In the genomic region with DNA sequence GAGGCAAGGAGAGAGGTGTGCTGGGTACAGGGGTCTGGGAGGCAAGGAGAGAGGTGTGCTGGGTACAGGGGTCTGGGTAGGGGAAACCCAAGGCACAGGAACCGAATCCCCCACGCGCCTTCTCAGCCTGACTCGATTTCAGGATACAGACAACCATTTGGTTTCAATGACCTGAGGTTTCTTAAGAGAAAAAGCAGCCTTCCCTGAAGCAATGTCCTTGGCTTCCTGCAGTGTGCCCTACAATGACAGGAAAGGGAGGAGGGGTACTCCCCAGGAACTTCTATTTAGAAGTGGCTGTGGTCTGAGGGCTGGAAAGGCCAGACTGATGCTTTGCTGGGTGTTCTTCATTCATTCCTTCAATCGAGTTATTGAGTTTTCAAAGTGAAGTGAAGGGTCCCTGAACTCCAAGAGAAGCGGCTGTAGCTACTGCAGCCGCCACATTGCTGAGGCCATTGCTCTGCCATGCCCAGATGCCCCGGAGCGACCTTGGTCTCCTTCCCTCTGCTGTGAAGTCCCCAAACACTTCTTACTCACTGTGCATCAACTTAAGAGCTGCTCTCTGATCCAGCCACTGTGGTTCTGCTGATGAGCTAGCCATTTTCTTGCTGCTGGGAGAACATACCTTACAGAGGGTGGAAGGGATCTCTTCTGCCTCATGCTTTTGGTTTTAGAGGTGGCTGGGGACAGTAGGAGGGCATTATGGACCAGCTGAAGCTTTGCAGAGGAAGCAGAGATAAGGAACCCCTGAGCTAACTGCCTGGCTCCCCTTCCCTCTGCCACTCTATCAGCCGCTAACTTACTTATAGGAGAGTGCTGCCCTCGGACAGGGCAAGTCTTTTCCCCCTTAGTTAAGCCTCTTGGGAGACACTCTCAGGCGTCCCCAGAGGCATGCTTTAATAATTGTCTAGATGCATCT, we compare ENCODE assay signal across 12 mouse cellular contexts. TPM values are rescaled to one million over a fixed set of nuclear protein-coding genes. Genes with fewer than 3 reads are reported as not detected.
A peak's percentile ranks its signal among the peaks of the same experiment; 100 is the strongest.
DNase-seq lines count a peak whose midpoint lies in the region; ATAC-seq and TF ChIP-seq lines count a peak whose summit lies in the region.
"Had no signal": no experiment of that assay in that cellular context is flagged by ENCODE, and none has a peak within 500 bp of the region (broad histone marks: within the 10 kb centered on the region; RNA-seq: fewer than 3 reads in every experiment).

No protein-coding gene starts in this region.

- TF ChIP-seq CTCF in MEL (IDR thresholded peaks at IDR 0.05 in 2 of 3, conservative IDR thresholded peaks at IDR 0.05 in 1 of 3; ENCODE audit: control insufficient read depth in 1 of 3, insufficient read depth in 1 of 3, low read depth in 2 of 3, low read length in 3 of 3, poor library complexity in 1 of 3, severe bottlenecking in 1 of 3) = no peak
- no peak for TF ChIP-seq CTCF in forebrain, postnatal 0 days (IDR thresholded peaks at IDR 0.05; ENCODE audit: low read depth)

- H3K79me2 ChIP-seq in MEL (ENCODE audit: control insufficient read depth, insufficient read depth, low read length, poor library complexity) = no peaks in the 10 kb centered on the region

- 0 out of 2 replicates have a peak overlapping the region, but pooled peaks have one; percentile 43 for H3K27ac ChIP-seq in liver, embryonic 12.5 days
- no peak overlapping the region for H3K27ac ChIP-seq in liver, embryonic 11.5 days (ENCODE audit: low read depth, low read length)
- H3K27ac ChIP-seq in MEL (ENCODE audit: control insufficient read depth, low read depth, low read length) = peak overlapping the region; percentile 68
- peak overlapping the region; percentile 69 for H3K27ac ChIP-seq in heart, embryonic 16.5 days (ENCODE audit: low read length)
- H3K27ac ChIP-seq in forebrain, postnatal 0 days (ENCODE audit: low read depth, low read length) = no peak overlapping the region
- H3K27ac ChIP-seq: forebrain, embryonic 12.5 days had no signal

- peak; percentile 45 to 51; a peak in 3 of 4 replicates for TF ChIP-seq EP300 in MEL (IDR thresholded peaks at IDR 0.05; ENCODE audit: low read depth in 1 of 2, low read length in 2 of 2)

- no peaks in the 10 kb centered on the region for H3K9me3 ChIP-seq in liver, embryonic 12.5 days (replicated peaks)
- H3K9me3 ChIP-seq in liver, embryonic 11.5 days (ENCODE audit: control insufficient read depth, low read length) = no peaks in the 10 kb centered on the region
- H3K9me3 ChIP-seq in MEL (replicated peaks; ENCODE audit: insufficient read depth, low read length) = no peaks in the 10 kb centered on the region
- no peaks in the 10 kb centered on the region for H3K9me3 ChIP-seq in heart, embryonic 16.5 days (replicated peaks; ENCODE audit: control insufficient read depth, low read length)
- no peaks in the 10 kb centered on the region for H3K9me3 ChIP-seq in forebrain, postnatal 0 days (ENCODE audit: low read length)
- H3K9me3 ChIP-seq: forebrain, embryonic 12.5 days had no signal

- no peak for ATAC-seq in liver, embryonic 12.5 days
- ATAC-seq in liver, embryonic 11.5 days (replicated peaks; ENCODE audit: low FRiP score) = no peak
- no peak for ATAC-seq in heart, embryonic 16.5 days (replicated peaks; ENCODE audit: extremely low read depth, insufficient read depth, low FRiP score)
- ATAC-seq in forebrain, postnatal 0 days = no peak

- H3K4me1 ChIP-seq in liver, embryonic 12.5 days = 0 out of 2 replicates have a peak, but pooled peaks cover 14% of the 10 kb centered on the region
- peaks cover 3% of the 10 kb centered on the region; the same call in 1 of the 2 replicates for H3K4me1 ChIP-seq in liver, embryonic 11.5 days (replicated peaks; ENCODE audit: control insufficient read depth, insufficient read depth, low read length)
- peaks cover 0 to 48% of the 10 kb centered on the region in 2 experiments for H3K4me1 ChIP-seq in MEL (ENCODE audit: control insufficient read depth in 1 of 2, insufficient read depth in 2 of 2, low read length in 2 of 2)
- H3K4me1 ChIP-seq in heart, embryonic 16.5 days (ENCODE audit: control insufficient read depth, insufficient read depth, low read length) = peaks cover 9% of the 10 kb centered on the region; the same call in 1 of the 2 replicates
- H3K4me1 ChIP-seq in forebrain, postnatal 0 days (ENCODE audit: insufficient read depth) = no peaks in the 10 kb centered on the region
- H3K4me1 ChIP-seq: forebrain, embryonic 12.5 days had no signal

- no peak for TF ChIP-seq RAD21 in MEL (IDR thresholded peaks at IDR 0.05; ENCODE audit: low read depth, low read length)

- H3K36me3 ChIP-seq in liver, embryonic 12.5 days = no peaks in the 10 kb centered on the region
- no peaks in the 10 kb centered on the region for H3K36me3 ChIP-seq in liver, embryonic 11.5 days (ENCODE audit: control insufficient read depth, insufficient read depth, low read length)
- peaks cover 0 to 15% of the 10 kb centered on the region in 2 experiments; a peak in 2 of 4 replicates for H3K36me3 ChIP-seq in MEL (ENCODE audit: control insufficient read depth in 1 of 2, insufficient read depth in 2 of 2, low read length in 2 of 2)
- H3K36me3 ChIP-seq in heart, embryonic 16.5 days (ENCODE audit: control insufficient read depth, insufficient read depth) = no peaks in the 10 kb centered on the region
- no peaks in the 10 kb centered on the region for H3K36me3 ChIP-seq in forebrain, postnatal 0 days (ENCODE audit: insufficient read depth)
- H3K36me3 ChIP-seq: forebrain, embryonic 12.5 days had no signal

- TF ChIP-seq POLR2A in MEL (IDR thresholded peaks at IDR 0.05; ENCODE audit: control insufficient read depth in 1 of 2, insufficient read depth in 1 of 2, low read depth in 1 of 2, low read length in 2 of 2, poor library complexity in 1 of 2) = peak in 1 of 2 experiments; percentile 45; a peak in 1 of 4 replicates

- no peak overlapping the region for H3K4me3 ChIP-seq in liver, embryonic 12.5 days
- H3K4me3 ChIP-seq in liver, embryonic 11.5 days (ENCODE audit: low read depth, low read length) = no peak overlapping the region
- H3K4me3 ChIP-seq in MEL (ENCODE audit: control insufficient read depth in 1 of 2, insufficient read depth in 1 of 2, low read depth in 2 of 2, low read length in 2 of 2) = peak overlapping the region; percentile 16 to 30; a peak in 3 of 4 replicates
- H3K4me3 ChIP-seq in heart, embryonic 16.5 days (ENCODE audit: low read length) = no peak overlapping the region
- H3K4me3 ChIP-seq in forebrain, postnatal 0 days (ENCODE audit: low read depth, low read length) = no peak overlapping the region
- H3K4me3 ChIP-seq: forebrain, embryonic 12.5 days had no signal

- DNase-seq in liver, embryonic 11.5 days (ENCODE audit: low spot score) = no peak
- DNase-seq in CD4-positive, CD25-positive, alpha-beta regulatory T cell, adult 2 months (ENCODE audit: low read depth, low spot score) = peak; percentile 4
- peak; percentile 63 for DNase-seq in MEL (ENCODE audit: low read depth, low spot score)
- DNase-seq in yolk sac, embryonic 10.5 days (ENCODE audit: low spot score) = no peak
- DNase-seq in right cerebral cortex, postnatal 4 days = no peak
- DNase-seq in forebrain, postnatal 0 days = no peak
- DNase-seq: cerebellum, adult 9-10 months; kidney, adult 8-10 months had no signal

- 23% methylated on average over 12 of the region's 12 CpGs for WGBS in liver, embryonic 12.5 days (ENCODE audit: insufficient replicate concordance)
- WGBS in liver, embryonic 11.5 days = 43% methylated on average over 12 of the region's 12 CpGs
- whole genome bisulfite sequencing in heart, embryonic 16.5 days = 61% methylated on average over 12 of the region's 12 CpGs
- WGBS in forebrain, postnatal 0 days = 60% methylated on average over 12 of the region's 12 CpGs

- H3K27me3 ChIP-seq in liver, embryonic 12.5 days (replicated peaks) = no peaks in the 10 kb centered on the region
- H3K27me3 ChIP-seq in liver, embryonic 11.5 days (replicated peaks; ENCODE audit: control insufficient read depth, insufficient read depth, low read length) = no peaks in the 10 kb centered on the region
- H3K27me3 ChIP-seq in MEL (ENCODE audit: control insufficient read depth in 1 of 2, insufficient read depth in 2 of 2, low read length in 2 of 2) = no peaks in the 10 kb centered on the region
- no peaks in the 10 kb centered on the region; the same call in 1 of the 2 replicates for H3K27me3 ChIP-seq in heart, embryonic 16.5 days (ENCODE audit: control insufficient read depth, insufficient read depth, low read length)
- H3K27me3 ChIP-seq in forebrain, postnatal 0 days (ENCODE audit: insufficient read depth, low read length) = no peaks in the 10 kb centered on the region
- H3K27me3 ChIP-seq: forebrain, embryonic 12.5 days had no signal

- H3K4me2 ChIP-seq in liver, embryonic 12.5 days = no peak overlapping the region
- no peak overlapping the region for H3K4me2 ChIP-seq in liver, embryonic 11.5 days
- no peak overlapping the region for H3K4me2 ChIP-seq in heart, embryonic 16.5 days (ENCODE audit: low read depth, low read length)
- no peak overlapping the region for H3K4me2 ChIP-seq in forebrain, postnatal 0 days (ENCODE audit: low read depth)
- H3K4me2 ChIP-seq: forebrain, embryonic 12.5 days had no signal

- H3K9ac ChIP-seq in liver, embryonic 12.5 days = no peak overlapping the region
- H3K9ac ChIP-seq in liver, embryonic 11.5 days (ENCODE audit: low read depth, low read length) = no peak overlapping the region
- H3K9ac ChIP-seq in MEL (ENCODE audit: control insufficient read depth, low read depth, low read length, poor library complexity, severe bottlenecking) = peak overlapping the region; percentile 32; the same call in 1 of the 2 replicates
- H3K9ac ChIP-seq in heart, embryonic 16.5 days (ENCODE audit: low read length) = no peak overlapping the region
- no peak overlapping the region for H3K9ac ChIP-seq in forebrain, postnatal 0 days
- H3K9ac ChIP-seq: forebrain, embryonic 12.5 days had no signal

TF ChIP-seq in MEL, 35 proteins besides CTCF, POLR2A, EP300 and RAD21 (continues in another document):
- peak; percentile 39; the same call in 1 of the 2 replicates for TF ChIP-seq TBP (IDR thresholded peaks at IDR 0.05; ENCODE audit: low read depth, low read length)
- no peak for TF ChIP-seq USF1 (IDR thresholded peaks at IDR 0.05; ENCODE audit: low read depth, low read length)
- 0 out of 2 replicates have a peak, but pooled peaks have one; percentile 19 for TF ChIP-seq MYB (IDR thresholded peaks at IDR 0.05; ENCODE audit: low read depth, low read length)
- peak; percentile 60; the same call in 1 of the 2 replicates for TF ChIP-seq MYC (IDR thresholded peaks at IDR 0.05; ENCODE audit: low read depth, low read length)
- no peak for TF ChIP-seq POLR2AphosphoS2 (IDR thresholded peaks at IDR 0.05; ENCODE audit: low read length)

RNA-seq across cellular contexts. Expression of a gene that starts 28.5 kb away (rescaled TPM):
- polyA plus RNA-seq in liver, embryonic 12.5 days (2016; fragmentation: Nextera tagmentation; extraction: Ambion mirVana) = 0.38 and 0.41 TPM in 2 replicates
- 0.32 and 0.40 TPM in 2 replicates for polyA plus RNA-seq in liver, embryonic 11.5 days (2014; fragmentation: Nextera tagmentation; extraction: Ambion mirVana)
- 0.65 and 1.0 TPM in 2 replicates for total RNA-seq in MEL (2012; rRNA removed)
- polyA plus RNA-seq in MEL (2012; ENCODE audit: insufficient read depth in 1 of 2, insufficient read length in 2 of 2, low read depth in 1 of 2, low replicate concordance in 2 of 2, missing spikeins in 1 of 2) = 1 to 10 TPM in 1 of 2 experiments, not detected in 1; 1.4 TPM
- polyA plus RNA-seq in heart, embryonic 16.5 days (2015; fragmentation: Nextera tagmentation; extraction: Ambion mirVana) = 2.6 and 5.2 TPM in 2 replicates
- total RNA-seq in forebrain, postnatal 0 days (2014; rRNA removed) = not detected in 2 replicates
- not detected in 2 replicates for polyA plus RNA-seq in forebrain, postnatal 0 days (2015; fragmentation: Nextera tagmentation; extraction: Ambion mirVana)
- total RNA-seq: left cerebral cortex, adult 8-10 months had no signal

Comparison
In these comparisons a context has a peak if more than half of its experiments do, and no peak if none do; other contexts are left out.
1. H3K27ac ChIP-seq: peak in liver, embryonic 12.5 days (single experiment), MEL (single experiment) and heart, embryonic 16.5 days (single experiment); none in liver, embryonic 11.5 days (single experiment) and forebrain, postnatal 0 days (single experiment).
2. H3K4me3 ChIP-seq: peak in MEL (2 of 2); none in liver, embryonic 12.5 days (single experiment), liver, embryonic 11.5 days (single experiment), heart, embryonic 16.5 days (single experiment) and forebrain, postnatal 0 days (single experiment).
3. DNase-seq: peak in CD4-positive, CD25-positive, alpha-beta regulatory T cell, adult 2 months (single experiment) and MEL (single experiment); none in liver, embryonic 11.5 days (single experiment), yolk sac, embryonic 10.5 days (single experiment), right cerebral cortex, postnatal 4 days (single experiment) and forebrain, postnatal 0 days (single experiment).